Mouse (Mus musculus) midbrain, postnatal 0 days (tissue): ENCODE measurements around the gene Scd3. TPM values are rescaled to one million over a fixed set of nuclear protein-coding genes. Genes with fewer than 3 reads are reported as not detected.
"Not testable (repeated sequence)": the region's sequence is repeated elsewhere in the genome, so short reads cannot be mapped to it uniquely, and the experiment has no call there.

Experiments used
- ATAC-seq: fragments of 200-750 bp; cut with Nextera tagmentation; 2 replicates; pipeline ENCODE4 v1.8.0; 2017; ENCODE audit warnings: moderate number of reproducible peaks, mild to moderate bottlenecking, moderate TSS enrichment, moderate library complexity; ENCODE audit not compliant: low FRiP score
- DNase-seq: peaks from one replicate; pipeline ENCODE4 v3.0.0-alpha.2; 2015; ENCODE audit warnings: low spot score
- H3K27ac ChIP-seq: fragments of 300-500 bp; sonication (generic); 2 replicates; pipeline ENCODE4 v1.5.1; 2014; ENCODE audit warnings: low read depth, mild to moderate bottlenecking, low read length, mixed read lengths
- H3K27me3 ChIP-seq: fragments of 300-500 bp; sonication (generic); 2 replicates; pipeline ENCODE4 v1.6.1; 2014; ENCODE audit warnings: low read length, control low read depth, mixed read lengths; ENCODE audit not compliant: insufficient read depth
- H3K36me3 ChIP-seq: fragments of 300-500 bp; sonication (generic); 2 replicates; pipeline ENCODE4 v1.6.1; 2014; ENCODE audit warnings: low read length, control low read depth, mixed read lengths; ENCODE audit not compliant: insufficient read depth
- H3K4me1 ChIP-seq: fragments of 300-500 bp; sonication (generic); 2 replicates; pipeline ENCODE4 v1.6.1; 2014; ENCODE audit warnings: mild to moderate bottlenecking, control low read depth, antibody characterized with exemption, low read length, mixed read lengths; ENCODE audit not compliant: insufficient read depth
- H3K4me2 ChIP-seq: fragments of 300-500 bp; sonication (generic); 2 replicates; pipeline ENCODE4 v1.6.1; 2014; ENCODE audit warnings: low read depth, mild to moderate bottlenecking, low read length, mixed read lengths; ENCODE audit not compliant: poor library complexity, severe bottlenecking
- H3K4me3 ChIP-seq: fragments of 300-500 bp; sonication (generic); 2 replicates; pipeline ENCODE4 v1.5.1; 2014; ENCODE audit warnings: low read depth, mild to moderate bottlenecking, low read length, moderate library complexity
- H3K9ac ChIP-seq: fragments of 300-500 bp; sonication (generic); replicated peaks from 2 replicates; pipeline ENCODE4 v1.6.1; 2014; ENCODE audit warnings: mild to moderate bottlenecking, low read length, moderate library complexity, mixed read lengths; ENCODE audit not compliant: poor library complexity, severe bottlenecking
- H3K9me3 ChIP-seq: fragments of 300-500 bp; sonication (generic); 2 replicates; pipeline ENCODE4 v1.6.1; 2016; ENCODE audit warnings: low read length, control low read depth
- CTCF ChIP-seq: IDR thresholded peaks from 2 replicates; pipeline ENCODE4 v1.5.1; 2016; ENCODE audit warnings: antibody characterized with exemption, mild to moderate bottlenecking
- WGBS: fragments of 180-500 bp; shearing (Covaris S2); extraction: QIAGEN DNeasy Blood & Tissue Kit; methylation state at CpG from one replicate; pipeline ENCODE4 v1.1.7; 2014; 5-methylcytosine and 5-hydroxymethylcytosine counted together
- polyA plus RNA-seq: library from polyadenylated mRNA; unstranded; fragments of >200 nt; fragmentation: Nextera tagmentation; extraction: Ambion mirVana; gene quantifications from 2 replicates; pipeline ENCODE4 v1.2.1, GENCODE M21; 2015
- total RNA-seq: library from RNA; depleted of rRNA; stranded (reverse); fragments of >200 nt; gene quantifications from 2 replicates; pipeline ENCODE4 v1.2.3, GENCODE M21; 2014

The Scd3 gene
- total and polyA plus RNA-seq, 2 experiments from 2014 or later: 3.9 to 5.9 TPM

DNA sequence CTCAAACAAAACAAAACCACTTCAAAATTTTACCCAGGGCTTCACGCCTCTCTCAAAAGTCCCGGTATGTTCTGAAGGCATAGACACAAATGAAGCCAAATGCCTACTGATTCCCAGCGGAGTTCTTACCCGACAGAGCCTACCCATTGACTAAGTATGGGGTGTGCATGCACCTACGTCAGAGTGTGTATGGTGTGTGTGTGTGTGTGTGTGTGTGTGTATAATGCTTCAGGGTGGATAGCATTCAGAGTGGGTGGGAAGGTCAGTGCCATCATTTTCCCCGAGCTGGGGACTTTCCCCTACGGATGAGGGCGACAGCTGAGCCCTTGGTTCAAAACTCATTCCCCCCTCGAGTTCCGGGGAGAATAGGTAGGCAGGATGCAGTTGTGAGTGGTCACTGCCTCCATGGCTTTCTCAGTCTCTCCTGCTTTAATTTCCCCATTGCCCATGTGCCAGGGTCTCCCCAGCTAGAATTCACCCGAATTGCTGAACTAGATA lies 45.8 kb downstream of the Scd3 start:
- 71% methylated on average over 11 of the region's 11 CpGs for WGBS
- no peaks in the 10 kb centered on the region for H3K9me3 ChIP-seq
- H3K4me3 ChIP-seq: no peak overlapping the region
- TF ChIP-seq CTCF: no peak
- H3K4me2 ChIP-seq: peak overlapping the region; percentile 66
- ATAC-seq (no peak), DNase-seq (no peak)
- peaks cover 7% of the 10 kb centered on the region; the same call in 1 of the 2 replicates for H3K4me1 ChIP-seq
- no peaks in the 10 kb centered on the region for H3K36me3 ChIP-seq
- no peak overlapping the region for H3K9ac ChIP-seq
- no peaks in the 10 kb centered on the region for H3K27me3 ChIP-seq
- H3K27ac ChIP-seq: peak overlapping the region; percentile 88

DNA sequence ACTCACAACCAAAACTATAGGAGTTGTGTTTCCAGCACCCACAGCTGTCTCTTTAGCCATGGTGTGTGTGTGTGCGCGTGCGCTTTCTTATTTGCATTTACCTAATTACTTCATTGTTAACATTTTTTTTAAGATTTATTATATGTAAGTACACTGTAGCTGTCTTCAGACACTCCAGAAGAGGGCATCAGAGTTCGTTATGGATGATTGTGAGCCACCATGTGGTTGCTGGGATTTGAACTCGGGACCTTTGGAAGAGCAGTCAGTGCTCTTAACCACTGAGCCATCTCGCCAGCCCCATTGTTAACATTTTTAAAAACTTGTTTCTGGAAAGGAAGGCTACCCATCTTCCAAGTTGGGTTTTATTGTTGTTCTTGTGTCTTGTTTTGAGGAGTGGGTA lies 48.1 kb downstream of the Scd3 start:
- H3K27ac ChIP-seq, H3K4me3 ChIP-seq, ATAC-seq, H3K9me3 ChIP-seq, H3K36me3 ChIP-seq, H3K27me3 ChIP-seq, H3K4me1 ChIP-seq, DNase-seq, H3K9ac ChIP-seq, H3K4me2 ChIP-seq: not testable (repeated sequence)
- WGBS: 91% methylated on average over 6 of the region's 6 CpGs

DNA sequence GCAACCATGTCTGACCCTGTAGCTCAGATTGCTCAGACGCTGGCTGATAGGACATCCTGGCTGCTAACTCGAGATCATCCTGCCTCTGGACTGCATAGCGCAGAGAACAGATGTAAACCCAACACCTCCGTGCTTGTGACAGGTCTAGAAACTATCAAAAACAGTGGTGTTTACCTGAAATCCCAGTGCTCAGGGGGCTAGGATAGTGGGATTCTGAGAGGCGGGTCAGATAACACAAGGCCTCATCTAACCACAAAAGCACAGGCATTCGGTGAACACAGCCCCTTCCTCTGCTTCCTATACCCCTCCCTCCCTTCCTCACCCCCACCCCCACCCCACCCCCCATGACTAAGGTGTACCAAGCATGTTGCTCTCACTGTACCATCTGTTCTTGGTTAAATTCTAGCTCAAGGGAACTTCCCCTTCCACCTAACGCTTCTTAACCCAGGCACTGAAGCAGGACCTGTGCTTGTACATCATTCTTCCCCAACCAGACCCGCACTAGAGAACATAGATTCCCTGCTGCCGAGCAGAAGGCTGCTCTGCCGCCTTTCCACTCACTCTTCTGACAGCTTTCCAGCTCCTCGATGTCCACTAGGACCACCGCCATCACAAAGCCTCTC lies 49.0 kb downstream of the Scd3 start:
- DNase-seq (no peak), ATAC-seq (no peak)
- 69% methylated on average over 12 of the region's 12 CpGs for WGBS
- no peak overlapping the region for H3K9ac ChIP-seq
- H3K4me1 ChIP-seq: no peaks in the 10 kb centered on the region
- no peak overlapping the region for H3K4me3 ChIP-seq
- H3K27ac ChIP-seq: no peak overlapping the region
- H3K36me3 ChIP-seq: no peaks in the 10 kb centered on the region
- no peak for TF ChIP-seq CTCF
- no peak overlapping the region for H3K4me2 ChIP-seq
- H3K27me3 ChIP-seq: no peaks in the 10 kb centered on the region
- H3K9me3 ChIP-seq: no peaks in the 10 kb centered on the region

DNA sequence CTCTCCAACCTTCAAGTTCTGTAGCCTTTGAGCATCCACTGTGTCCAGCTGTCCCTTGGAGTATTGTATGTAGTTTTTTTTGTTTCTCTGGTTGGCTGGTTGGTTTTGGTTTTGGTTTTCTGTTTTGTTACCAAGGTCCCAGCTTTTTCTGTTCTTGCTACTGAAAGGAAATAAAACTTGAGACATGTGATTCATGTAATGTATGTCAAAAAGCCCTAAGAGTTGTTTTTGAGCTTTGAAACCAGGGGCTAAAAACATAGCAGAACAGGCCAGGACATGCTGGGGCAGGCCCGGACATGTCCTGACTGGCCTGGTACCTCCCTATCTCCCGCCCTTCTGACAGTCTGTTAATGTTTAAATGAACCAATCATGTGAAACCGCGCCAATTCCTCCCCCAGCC lies 51.0 kb downstream of the Scd3 start:
- not testable (repeated sequence) for H3K9ac ChIP-seq, DNase-seq, ATAC-seq, H3K9me3 ChIP-seq, H3K4me3 ChIP-seq, H3K4me2 ChIP-seq, H3K36me3 ChIP-seq, H3K4me1 ChIP-seq, H3K27ac ChIP-seq, H3K27me3 ChIP-seq
- WGBS: 86% methylated on average over 2 of the region's 4 CpGs

DNA sequence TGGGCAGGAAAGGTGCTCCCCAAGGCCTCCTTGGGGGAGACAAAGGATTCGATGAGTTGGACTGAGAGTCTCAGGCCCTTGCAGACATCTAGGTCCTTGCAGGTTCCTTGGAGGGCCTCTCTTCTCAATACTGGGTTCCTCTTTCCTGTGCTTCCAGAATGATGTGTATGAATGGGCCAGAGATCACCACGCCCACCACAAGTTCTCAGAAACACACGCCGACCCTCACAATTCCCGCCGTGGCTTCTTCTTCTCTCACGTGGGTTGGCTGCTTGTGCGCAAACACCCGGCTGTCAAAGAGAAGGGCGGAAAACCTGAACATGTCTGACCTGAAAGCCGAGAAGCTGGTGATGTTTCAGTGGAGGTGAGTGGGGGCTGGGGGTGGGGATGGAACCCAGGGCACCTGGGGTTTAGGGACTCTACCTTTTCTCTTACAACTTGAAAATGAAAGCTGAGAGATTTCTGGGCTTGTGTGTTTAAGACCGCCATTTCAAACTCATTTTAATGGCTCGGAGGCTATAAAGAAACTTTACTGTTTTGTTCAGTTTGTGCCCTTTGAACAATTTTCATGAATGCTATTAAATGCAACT lies 54.4 kb downstream of the Scd3 start:
- Histone ChIP-seq H3K4me3 (no peak overlapping the region), H3K36me3 (no peaks in the 10 kb centered on the region), H3K9me3 (no peaks in the 10 kb centered on the region), H3K27ac (no peak overlapping the region), H3K27me3 (no peaks in the 10 kb centered on the region), H3K4me1 (no peaks in the 10 kb centered on the region), H3K9ac (no peak overlapping the region), H3K4me2 (no peak overlapping the region)
- 92% methylated on average over 13 of the region's 13 CpGs for WGBS
- ATAC-seq (no peak), DNase-seq (no peak)
- no peak for TF ChIP-seq CTCF

DNA sequence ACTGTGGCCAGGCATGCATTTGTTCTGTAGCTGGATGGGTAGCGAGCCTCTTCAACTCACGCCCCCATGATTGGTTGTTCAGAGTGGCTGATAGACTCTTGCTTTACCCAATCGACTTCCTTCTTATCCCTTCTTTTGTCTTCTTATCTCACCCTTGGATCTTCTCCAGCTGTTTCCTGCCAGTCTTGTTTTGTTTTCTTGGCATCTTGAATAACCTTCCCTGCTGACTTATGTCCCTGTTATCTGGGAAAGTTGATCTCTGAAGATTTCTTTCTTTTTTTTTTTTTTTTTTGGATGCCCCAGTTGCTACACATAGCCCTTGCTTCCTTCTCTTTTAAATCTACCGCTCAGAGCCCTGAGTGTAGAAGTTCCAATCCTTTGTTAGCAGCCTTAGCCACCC lies 56.4 kb downstream of the Scd3 start:
- Histone ChIP-seq H3K4me3 (no peak overlapping the region), H3K4me1 (no peaks in the 10 kb centered on the region), H3K36me3 (no peaks in the 10 kb centered on the region), H3K9ac (no peak overlapping the region), H3K4me2 (no peak overlapping the region), H3K27ac (no peak overlapping the region), H3K27me3 (no peaks in the 10 kb centered on the region), H3K9me3 (no peaks in the 10 kb centered on the region)
- DNase-seq: no peak
- WGBS: 80% methylated on average over 4 of the region's 4 CpGs
- TF ChIP-seq CTCF: no peak
- ATAC-seq: no peak
